Mouse (Mus musculus) adrenal gland, postnatal 0 days (tissue): ENCODE measurements around the gene Slc9a5. TPM values are rescaled to one million over a fixed set of nuclear protein-coding genes. Genes with fewer than 3 reads are reported as not detected.

ENCODE experiments used
- microRNA-seq: library from miRNA; unstranded; fragments of <30 nt; microRNA quantifications from one replicate; pipeline ENCODE4, GENCODE M21; 2016; ENCODE audit warnings: borderline replicate concordance; ENCODE audit not compliant: insufficient number of aligned reads
- polyA plus RNA-seq: library from polyadenylated mRNA; unstranded; fragments of >200 nt; fragmentation: Nextera tagmentation; extraction: Ambion mirVana; gene quantifications from 2 replicates; pipeline ENCODE4 v1.2.1, GENCODE M21; 2015

Slc9a5 gene
- polyA plus RNA-seq = 0.87 and 0.96 TPM in 2 replicates

DNA sequence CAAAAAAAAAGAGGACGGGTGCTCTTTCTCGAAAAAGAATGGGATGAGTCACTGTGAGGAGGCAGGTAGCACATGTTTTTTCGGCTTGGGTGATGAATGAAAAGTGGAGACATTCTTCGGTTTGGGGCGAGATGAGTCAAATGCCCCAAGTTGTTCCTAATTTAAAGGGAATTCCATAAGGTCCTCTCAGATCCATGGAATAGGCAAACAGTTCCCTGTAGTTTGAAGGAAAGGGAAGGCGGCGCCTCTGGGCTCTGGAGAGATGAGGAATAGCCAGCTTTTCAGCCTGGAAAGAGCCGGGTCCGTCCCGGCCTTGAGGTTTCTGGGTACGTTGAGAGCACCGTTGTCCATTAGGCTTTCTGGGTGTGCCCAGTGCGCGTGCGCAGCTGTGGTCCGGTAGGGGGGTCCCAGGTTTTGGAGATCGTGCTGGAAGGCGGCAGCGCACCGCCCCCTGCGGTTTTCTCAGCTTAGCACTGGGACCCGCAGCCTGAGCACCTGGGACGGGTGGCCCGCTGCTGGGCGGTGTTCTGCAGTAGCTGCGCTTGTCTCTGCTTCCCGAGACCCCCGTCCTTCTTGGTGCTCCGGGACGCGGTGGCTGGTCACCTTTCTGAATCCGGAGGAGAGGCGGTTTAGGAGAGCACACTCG, at the start of gene Slc9a5:
TSS of gene Slc9a5 (plus strand) at position 394 of the 646 bp plus-strand sequence.

DNA sequence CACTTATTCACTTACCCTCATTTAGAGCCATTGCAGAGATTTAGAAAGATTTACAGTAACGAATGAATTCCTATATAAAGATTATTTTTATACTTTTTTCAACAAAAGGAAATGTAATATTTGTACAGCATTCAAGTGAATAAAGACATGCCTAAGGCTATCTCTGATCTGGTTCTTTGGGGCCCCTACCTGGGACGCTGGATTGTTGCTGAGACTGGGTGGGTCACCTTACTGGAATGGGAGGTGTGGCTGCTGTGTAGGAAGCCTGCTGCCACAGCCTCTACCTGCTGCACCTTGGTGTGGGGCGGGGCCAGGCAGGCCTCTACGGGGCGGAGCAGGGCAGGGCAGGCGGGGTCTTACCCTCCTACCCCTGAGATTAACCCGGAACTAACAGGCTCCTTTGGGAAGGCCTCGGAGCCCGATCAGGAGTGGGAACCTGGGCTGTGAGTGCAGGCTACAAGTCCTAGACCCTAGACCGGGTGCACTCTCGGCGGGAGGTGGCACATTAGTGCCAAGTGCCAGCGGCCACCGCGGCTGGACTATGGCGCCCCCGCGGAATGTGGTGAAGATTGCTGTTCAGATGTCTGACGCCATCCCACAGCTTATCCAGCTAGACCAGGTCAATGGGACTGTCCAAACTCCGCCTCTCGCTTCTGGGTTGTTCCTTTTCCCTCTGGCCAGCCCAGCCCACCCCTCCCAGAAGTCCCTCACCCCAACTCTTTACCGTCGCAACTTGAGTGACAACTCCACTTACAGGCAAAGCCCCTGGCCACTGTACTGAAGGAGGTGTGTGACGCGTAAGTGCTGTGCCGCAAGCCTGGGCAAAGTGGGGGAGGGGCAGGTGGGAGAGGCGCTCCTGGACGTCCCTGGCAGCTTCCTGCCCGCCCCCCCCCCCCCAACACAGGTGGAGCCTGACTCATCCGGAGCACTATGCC, 43.2 kb upstream of the Slc9a5 start, which contains the start of gene Elmo3:
TSS of gene Elmo3 (plus strand) at position 391 of the 935 bp plus-strand sequence.

DNA sequence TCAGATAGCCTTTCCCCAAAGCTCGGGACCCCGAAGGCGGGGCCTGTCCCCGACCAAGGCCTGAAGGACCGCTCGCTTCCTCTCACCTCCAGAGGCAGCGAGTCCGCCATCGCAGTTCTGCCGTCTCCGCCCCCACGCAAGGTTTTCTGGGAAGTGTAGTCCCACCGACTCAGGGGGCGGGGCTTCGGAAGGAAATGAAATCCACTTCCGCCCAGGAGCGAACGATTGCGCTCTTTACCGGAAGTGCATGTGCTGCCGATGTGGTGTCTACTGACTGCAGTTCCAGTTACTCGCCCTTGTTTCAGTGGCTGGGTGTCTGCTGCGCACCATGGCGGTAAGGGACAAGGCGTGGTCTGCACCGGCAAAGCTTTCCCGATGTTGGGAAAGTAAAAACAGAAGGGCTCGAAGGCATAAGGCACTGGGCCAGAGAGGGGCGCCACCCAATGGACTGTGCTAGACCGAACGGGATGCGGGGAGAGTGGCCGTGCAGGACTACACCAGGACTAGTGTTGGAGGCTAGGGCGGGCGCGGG, 22.4 kb upstream of the Slc9a5 start, which contains the start of the genes Lrrc29 and Tmem208:
TSS of gene Lrrc29 (minus strand) at position 138 of the 532 bp plus-strand sequence.
TSS of gene Tmem208 (plus strand) at position 214 of the 532 bp plus-strand sequence.

DNA sequence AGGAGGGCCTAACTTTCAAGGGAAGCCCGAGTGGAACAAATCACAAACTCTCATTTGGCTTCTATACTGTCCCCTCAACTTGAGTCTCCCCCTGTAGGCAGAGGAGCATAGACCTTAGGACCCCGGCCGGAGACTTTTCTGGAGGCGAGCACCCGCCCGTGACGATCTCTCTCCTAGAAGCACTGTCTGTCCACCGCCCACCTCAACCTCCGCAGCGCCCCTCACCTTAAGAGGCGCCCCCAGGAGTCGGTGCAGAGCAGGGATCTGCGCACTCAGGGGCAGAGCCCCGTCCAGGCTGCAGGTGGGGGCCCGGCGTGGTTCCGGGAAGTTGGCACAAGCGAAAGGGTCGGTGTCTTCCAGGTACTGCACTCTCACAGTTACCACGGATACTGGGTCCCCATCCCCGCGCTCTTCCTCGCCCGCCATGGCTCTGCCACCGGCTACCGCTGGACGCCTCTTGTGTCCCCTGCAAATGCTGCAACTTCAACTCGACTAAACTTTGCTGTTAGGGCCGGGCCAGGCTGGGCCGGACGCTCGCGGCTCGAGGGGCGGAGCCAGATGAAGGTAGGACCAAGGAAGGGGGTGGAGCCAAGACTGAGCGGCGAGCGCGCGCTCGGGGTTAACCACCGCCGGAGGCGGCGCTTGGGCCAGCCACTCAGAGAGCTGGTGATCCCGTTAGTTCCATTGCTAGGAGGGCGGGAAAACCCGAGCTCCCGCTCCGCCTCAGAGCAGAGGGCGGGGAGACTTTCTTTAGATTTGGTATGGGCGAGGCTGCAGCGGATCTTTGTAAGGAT, 1.0 kb upstream of the Slc9a5 start, which contains the start of gene Fhod1:
TSS of gene Fhod1 (minus strand) at position 526 of the 794 bp plus-strand sequence.

DNA sequence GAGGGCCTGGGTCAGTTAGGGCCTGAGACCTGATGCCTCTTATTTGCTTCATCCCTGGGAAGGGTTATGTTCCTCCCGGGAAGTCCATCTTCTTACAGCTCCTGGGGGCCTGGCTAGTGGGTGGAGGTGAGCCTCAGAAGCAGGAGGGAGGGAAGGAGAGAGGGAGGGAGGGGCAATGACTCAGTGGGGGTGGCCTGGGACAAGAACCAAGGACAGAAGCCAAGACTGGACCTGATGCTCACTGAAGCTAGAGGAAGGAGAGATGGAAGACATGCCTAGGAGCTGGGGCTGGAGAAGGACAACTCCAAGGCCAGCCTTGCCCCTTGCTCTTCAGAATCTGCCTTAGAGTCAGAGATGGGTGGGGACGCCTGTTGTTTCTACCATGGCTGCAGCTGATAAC, 24.4 kb downstream of the Slc9a5 start, which contains the start of gene Plekhg4:
TSS of gene Plekhg4 (plus strand) at position 243 of the 400 bp plus-strand sequence.

DNA sequence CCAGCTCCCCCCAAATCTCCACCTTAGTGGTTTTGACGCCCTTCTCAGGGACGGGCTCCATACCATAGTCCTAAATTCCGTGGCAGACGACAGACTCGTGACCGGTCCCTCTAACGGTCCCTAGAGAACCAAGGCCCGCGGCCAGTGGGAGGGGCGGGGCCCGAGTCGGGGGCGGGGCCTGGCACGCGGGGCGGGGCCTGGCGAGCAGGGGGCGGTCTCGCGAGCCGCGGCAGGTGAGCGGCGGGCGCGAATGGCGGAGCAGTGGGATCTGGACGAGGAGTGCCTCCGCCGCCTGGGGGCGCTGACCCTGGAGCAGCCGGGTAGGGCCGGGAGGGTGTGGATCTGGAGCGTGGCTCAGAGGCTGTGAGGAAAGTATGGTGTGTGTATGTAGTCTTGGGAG, 64.7 kb downstream of the Slc9a5 start, which contains the start of the genes Kctd19 and Lrrc36:
TSS of gene Kctd19 (minus strand) at position 112 of the 400 bp plus-strand sequence.
TSS of gene Lrrc36 (plus strand) at position 181 of the 400 bp plus-strand sequence.

Small RNA genes lying within 50 kb of the gene (microRNA-seq; reads per million reads assigned to microRNA genes)
- not detected for gene Gm27320
- gene Mir328 = 268 reads per million, percentile 57 among the genes with 10 or more reads in this experiment

Other genes starting within 250 kb of the Slc9a5 start
- not detected in 2 replicates for gene Ces4a, start 217.0 kb upstream of the Slc9a5 start, polyA plus RNA-seq
- gene Cbfb, start 178.2 kb upstream of the Slc9a5 start, polyA plus RNA-seq = 46.7 and 52.1 TPM in 2 replicates
- gene D230025D16Rik, start 123.7 kb upstream of the Slc9a5 start, polyA plus RNA-seq = 15.0 and 24.6 TPM in 2 replicates
- 18.4 and 28.4 TPM in 2 replicates for gene B3gnt9, start 93.7 kb upstream of the Slc9a5 start, polyA plus RNA-seq
- gene Tradd, start 84.2 kb upstream of the Slc9a5 start, polyA plus RNA-seq = 26.7 and 34.2 TPM in 2 replicates
- gene Fbxl8, start 84.2 kb upstream of the Slc9a5 start, polyA plus RNA-seq = 1.5 and 2.9 TPM in 2 replicates
- 0.16 and 0.23 TPM in 2 replicates for gene Hsf4, start 79.0 kb upstream of the Slc9a5 start, polyA plus RNA-seq
- gene Nol3, start 72.7 kb upstream of the Slc9a5 start, polyA plus RNA-seq = 1.3 and 3.5 TPM in 2 replicates
- gene 4931428F04Rik, start 59.0 kb upstream of the Slc9a5 start, polyA plus RNA-seq = 4.5 and 7.9 TPM in 2 replicates
- 6.5 and 16.8 TPM in 2 replicates for gene Exoc3l, start 52.7 kb upstream of the Slc9a5 start, polyA plus RNA-seq
- gene E2f4, start 51.2 kb upstream of the Slc9a5 start, polyA plus RNA-seq = 37.7 and 47.4 TPM in 2 replicates
- 4.0 and 8.4 TPM in 2 replicates for gene Elmo3, start 43.2 kb upstream of the Slc9a5 start, polyA plus RNA-seq
- 5.5 and 9.6 TPM in 2 replicates for gene Lrrc29, start 22.6 kb upstream of the Slc9a5 start, polyA plus RNA-seq
- 154 and 181 TPM in 2 replicates for gene Tmem208, start 22.5 kb upstream of the Slc9a5 start, polyA plus RNA-seq
- gene Fhod1, start 890 bp upstream of the Slc9a5 start, polyA plus RNA-seq = 1.1 and 1.2 TPM in 2 replicates
- gene Plekhg4, start 24.4 kb downstream of the Slc9a5 start, polyA plus RNA-seq = 0.07 and 0.09 TPM in 2 replicates
- gene Kctd19, start 64.7 kb downstream of the Slc9a5 start, polyA plus RNA-seq = 0.09 and 0.12 TPM in 2 replicates
- gene Lrrc36, start 64.7 kb downstream of the Slc9a5 start, polyA plus RNA-seq = 1.5 and 2.0 TPM in 2 replicates
- gene Tppp3, start 122.7 kb downstream of the Slc9a5 start, polyA plus RNA-seq = 223 and 469 TPM in 2 replicates
- 23.7 and 25.9 TPM in 2 replicates for gene Zdhhc1, start 148.1 kb downstream of the Slc9a5 start, polyA plus RNA-seq
- 2.4 and 3.1 TPM in 2 replicates for gene Hsd11b2, start 169.9 kb downstream of the Slc9a5 start, polyA plus RNA-seq
- 91.9 and 92.7 TPM in 2 replicates for gene Atp6v0d1, start 217.2 kb downstream of the Slc9a5 start, polyA plus RNA-seq